ENCODE assay signal across 8 mouse cellular contexts in genomic region chr15:93336658-93336924, GRCm38 (mm10). TPM values are rescaled to one million over a fixed set of nuclear protein-coding genes. Genes with fewer than 3 reads are reported as not detected.
DNase-seq lines count a peak whose midpoint lies in the region; ATAC-seq and TF ChIP-seq lines count a peak whose summit lies in the region.

No protein-coding gene starts in this region.

- H3K4me2 ChIP-seq in embryonic facial prominence, embryonic 11.5 days (ENCODE audit: low read depth, low read length): peak overlapping the region; percentile 82
- H3K4me2 ChIP-seq in hindbrain, embryonic 16.5 days (ENCODE audit: low read length): peak overlapping the region; percentile 93
- peak overlapping the region; percentile 64; the same call in 1 of the 2 replicates for H3K4me2 ChIP-seq in midbrain, embryonic 16.5 days (ENCODE audit: low read length)

- H3K4me1 ChIP-seq in embryonic facial prominence, embryonic 11.5 days (ENCODE audit: control insufficient read depth, insufficient read depth, low read length): no peaks in the 10 kb centered on the region
- peaks cover 10% of the 10 kb centered on the region for H3K4me1 ChIP-seq in hindbrain, embryonic 16.5 days (ENCODE audit: control insufficient read depth, insufficient read depth, low read depth, low read length)
- peaks cover 19% of the 10 kb centered on the region for H3K4me1 ChIP-seq in midbrain, embryonic 16.5 days (ENCODE audit: control insufficient read depth, insufficient read depth, low read length)

- H3K27ac ChIP-seq in layer of hippocampus, adult 2 months: 0 out of 2 replicates have a peak overlapping the region, but pooled peaks have one; percentile 39
- H3K27ac ChIP-seq in embryonic facial prominence, embryonic 11.5 days (replicated peaks; ENCODE audit: low read depth, low read length): peak overlapping the region; percentile 89
- H3K27ac ChIP-seq in hindbrain, embryonic 16.5 days (ENCODE audit: low read depth, low read length): peak overlapping the region; percentile 96
- peak overlapping the region; percentile 95 for H3K27ac ChIP-seq in midbrain, embryonic 16.5 days (ENCODE audit: low read length)

- H3K9ac ChIP-seq in embryonic facial prominence, embryonic 11.5 days (replicated peaks; ENCODE audit: low read length): peak overlapping the region; percentile 83
- peak overlapping the region; percentile 95 for H3K9ac ChIP-seq in hindbrain, embryonic 16.5 days (ENCODE audit: low read depth, low read length)
- H3K9ac ChIP-seq in midbrain, embryonic 16.5 days (ENCODE audit: low read depth, low read length): peak overlapping the region; percentile 93

- WGBS in embryonic facial prominence, embryonic 11.5 days: 0% methylated on average over 25 of the region's 52 CpGs
- under 1% methylated on average over 17 of the region's 52 CpGs for WGBS in hindbrain, embryonic 16.5 days
- 0% methylated on average over 3 of the region's 52 CpGs for WGBS in midbrain, embryonic 16.5 days

- H3K9me3 ChIP-seq in embryonic facial prominence, embryonic 11.5 days (replicated peaks; ENCODE audit: control insufficient read depth, low read length): no peaks in the 10 kb centered on the region
- H3K9me3 ChIP-seq in hindbrain, embryonic 16.5 days (ENCODE audit: control insufficient read depth, low read length): no peaks in the 10 kb centered on the region
- H3K9me3 ChIP-seq in midbrain, embryonic 16.5 days (replicated peaks; ENCODE audit: control insufficient read depth, low read length, poor library complexity, severe bottlenecking): no peaks in the 10 kb centered on the region

- H3K27me3 ChIP-seq in embryonic facial prominence, embryonic 11.5 days (ENCODE audit: control insufficient read depth, insufficient read depth, low read length): no peaks in the 10 kb centered on the region
- no peaks in the 10 kb centered on the region for H3K27me3 ChIP-seq in hindbrain, embryonic 16.5 days (replicated peaks; ENCODE audit: control insufficient read depth, insufficient read depth, low read length)
- no peaks in the 10 kb centered on the region for H3K27me3 ChIP-seq in midbrain, embryonic 16.5 days (ENCODE audit: control insufficient read depth, insufficient read depth, low read depth, low read length)

- ATAC-seq in embryonic facial prominence, embryonic 11.5 days (replicated peaks; ENCODE audit: insufficient number of reproducible peaks, low FRiP score, low TSS enrichment, low read depth): no peak; the same call in 1 of the 2 replicates
- peak; percentile 68 for ATAC-seq in hindbrain, embryonic 16.5 days
- ATAC-seq in midbrain, embryonic 16.5 days: no peak

- no peak for TF ChIP-seq CTCF in layer of hippocampus, adult 2 months (conservative IDR thresholded peaks at IDR 0.05)

- no peak for DNase-seq in layer of hippocampus, adult 2 months (ENCODE audit: low spot score in 2 of 2)
- no peak for DNase-seq in layer of hippocampus, adult 9-10 months (ENCODE audit: low spot score)
- no peak for DNase-seq in embryonic facial prominence, embryonic 11.5 days (ENCODE audit: low spot score)
- no peak for DNase-seq in adrenal gland, adult (ENCODE audit: inconsistent age in 2 of 2, low spot score in 1 of 2)
- no peak for DNase-seq in layer of hippocampus, adult 18-20 months (ENCODE audit: low spot score in 2 of 2)
- DNase-seq in retina, postnatal 1 day: no peak

- no peak overlapping the region; the same call in 1 of the 2 replicates for H3K4me3 ChIP-seq in layer of hippocampus, adult 2 months
- peak overlapping the region; percentile 73 for H3K4me3 ChIP-seq in embryonic facial prominence, embryonic 11.5 days (ENCODE audit: low read depth, low read length)
- H3K4me3 ChIP-seq in hindbrain, embryonic 16.5 days (ENCODE audit: low read length): peak overlapping the region; percentile 97
- peak overlapping the region; percentile 97 for H3K4me3 ChIP-seq in midbrain, embryonic 16.5 days (ENCODE audit: low read depth, low read length)

- no peaks in the 10 kb centered on the region for H3K36me3 ChIP-seq in embryonic facial prominence, embryonic 11.5 days (replicated peaks; ENCODE audit: control insufficient read depth, insufficient read depth, low read depth, low read length)
- no peaks in the 10 kb centered on the region for H3K36me3 ChIP-seq in hindbrain, embryonic 16.5 days (ENCODE audit: control insufficient read depth, insufficient read depth, low read length)
- no peaks in the 10 kb centered on the region for H3K36me3 ChIP-seq in midbrain, embryonic 16.5 days (ENCODE audit: control insufficient read depth, insufficient read depth, low read length)

RNA-seq across cellular contexts. Expression of gene Yaf2, which starts 0.1 kb away (rescaled TPM):
- 10 to 100 TPM; 85.7 to 87.2 TPM for total RNA-seq in layer of hippocampus, adult 2 months (2021)
- polyA plus RNA-seq in embryonic facial prominence, embryonic 11.5 days (2014; fragmentation: Nextera tagmentation; extraction: Ambion mirVana): 98.9 and 107 TPM in 2 replicates
- 85.6 and 108 TPM in 2 replicates for polyA plus RNA-seq in hindbrain, embryonic 16.5 days (2015; fragmentation: Nextera tagmentation; extraction: Ambion mirVana)
- polyA plus RNA-seq in midbrain, embryonic 16.5 days (2015; fragmentation: Nextera tagmentation; extraction: Ambion mirVana): 123 and 128 TPM in 2 replicates
- total RNA-seq in layer of hippocampus, adult 18-20 months (2021): 10 to 100 TPM; 89.2 to 94.4 TPM

Comparison
In these comparisons a context has a peak if more than half of its experiments do, and no peak if none do; other contexts are left out.
1. H3K27ac ChIP-seq: peak in every context shown above with its lines; median percentile 96 in hindbrain, embryonic 16.5 days; 95 in midbrain, embryonic 16.5 days; 89 in embryonic facial prominence, embryonic 11.5 days; 39 in layer of hippocampus, adult 2 months.